Mouse (Mus musculus) olfactory bulb, adult 2 months (tissue): Measurements from ENCODE around the gene Anks1.

Experiments
- CTCF ChIP-seq: fragments of 200-500 bp; IDR thresholded peaks from 2 replicates; pipeline ENCODE4 v1.5.1; 2012; ENCODE audit warnings: low read depth, mild to moderate bottlenecking, low read length, moderate library complexity; ENCODE audit not compliant: insufficient read depth
- POLR2A ChIP-seq: fragments of 200-500 bp; IDR thresholded peaks from 2 replicates; pipeline ENCODE4 v1.6.1; 2012; ENCODE audit warnings: mild to moderate bottlenecking, low read depth, low read length, moderate library complexity; ENCODE audit not compliant: insufficient read depth

- TF ChIP-seq CTCF (no peak), POLR2A (no peak)
Observed at GRCm38 (mm10) chr17:27947155-27947554, 38.0 kb downstream of the Anks1 start.
